Mouse (Mus musculus) myocyte (in vitro differentiated cells): ENCODE data around the gene Clec16a. TPM values are rescaled to one million over a fixed set of nuclear protein-coding genes. Genes with fewer than 3 reads are reported as not detected.

Source experiments
- H3K27me3 ChIP-seq: one replicate; pipeline ENCODE4 v1.6.1; 2011; ENCODE audit not compliant: control insufficient read depth, insufficient read depth, insufficient read length
- H3K36me3 ChIP-seq: one replicate; pipeline ENCODE4 v1.6.1; 2011; ENCODE audit not compliant: control insufficient read depth, insufficient read depth
- H3K4me2 ChIP-seq: one replicate; pipeline ENCODE4 v1.6.1; 2011; ENCODE audit warnings: low read depth, control low read depth
- H3K4me3 ChIP-seq: one replicate; pipeline ENCODE4 v1.5.1; 2011; ENCODE audit warnings: mild to moderate bottlenecking, control low read depth, moderate library complexity
- H3K79me2 ChIP-seq: one replicate; pipeline ENCODE4 v1.6.1; 2011; ENCODE audit not compliant: control insufficient read depth, insufficient read depth
- H3ac ChIP-seq: one replicate; pipeline ENCODE4 v1.6.1; 2011; ENCODE audit not compliant: control insufficient read depth, insufficient read length
- CEBPB ChIP-seq: IDR thresholded peaks from 2 replicates; pipeline ENCODE4 v1.6.1; 2011; ENCODE audit warnings: mild to moderate bottlenecking, moderate library complexity; ENCODE audit not compliant: poor library complexity, insufficient read depth, severe bottlenecking
- E2F4 ChIP-seq: IDR thresholded peaks from one replicate; pipeline ENCODE4 v1.6.1; 2011; ENCODE audit warnings: mild to moderate bottlenecking, control low read depth, moderate library complexity; ENCODE audit not compliant: insufficient read depth
- MAX ChIP-seq: IDR thresholded peaks from one replicate; pipeline ENCODE4 v1.6.1; 2011; ENCODE audit warnings: low read depth, mild to moderate bottlenecking, control low read depth
- MYOD1 ChIP-seq, 3 experiments: IDR thresholded peaks; one replicate each; pipeline ENCODE4 v1.6.1; 2011; ENCODE audit warnings: control low read depth in 2 of 3, low read depth in 2 of 3, mild to moderate bottlenecking in 2 of 3, moderate library complexity in 1 of 3; ENCODE audit not compliant: insufficient read length in 2 of 3, control insufficient read depth in 1 of 3
- MYOG ChIP-seq, 3 experiments: IDR thresholded peaks; one replicate each; pipeline ENCODE4 v1.6.1; 2011; ENCODE audit warnings: control low read depth in 2 of 3, low read depth in 2 of 3, mild to moderate bottlenecking in 2 of 3; ENCODE audit not compliant: insufficient read length in 2 of 3, control insufficient read depth in 1 of 3, insufficient read depth in 1 of 3
- POLR2A ChIP-seq: IDR thresholded peaks from one replicate; pipeline ENCODE4 v1.6.1; 2011; ENCODE audit warnings: low read depth, mild to moderate bottlenecking, control low read depth, moderate library complexity; ENCODE audit not compliant: insufficient read length
- POLR2AphosphoS2 ChIP-seq: IDR thresholded peaks from one replicate; pipeline ENCODE4 v1.6.1; 2011; ENCODE audit warnings: low read depth, control low read depth; ENCODE audit not compliant: insufficient read length
- REST ChIP-seq: IDR thresholded peaks from one replicate; pipeline ENCODE4 v1.6.1; 2011; ENCODE audit warnings: mild to moderate bottlenecking, control low read depth, moderate library complexity; ENCODE audit not compliant: insufficient read depth, insufficient read length
- SRF ChIP-seq: IDR thresholded peaks from one replicate; pipeline ENCODE4 v1.6.1; 2011; ENCODE audit warnings: low read depth; ENCODE audit not compliant: control insufficient read depth, insufficient read length
- TCF12 ChIP-seq: IDR thresholded peaks from one replicate; pipeline ENCODE4 v1.6.1; 2011; ENCODE audit warnings: mild to moderate bottlenecking, control low read depth; ENCODE audit not compliant: poor library complexity, insufficient read depth, severe bottlenecking
- TCF3 ChIP-seq: IDR thresholded peaks from one replicate; pipeline ENCODE4 v1.6.1; 2011; ENCODE audit warnings: low read depth, control low read depth; ENCODE audit not compliant: insufficient read length
- USF1 ChIP-seq: IDR thresholded peaks from one replicate; pipeline ENCODE4 v1.6.1; 2011; ENCODE audit warnings: low read depth, mild to moderate bottlenecking, control low read depth, moderate library complexity
- polyA plus RNA-seq: library from polyadenylated mRNA; unstranded; fragments of >200 nt; fragmentation: generic; extraction: Trizol; gene quantifications from one replicate; pipeline ENCODE4 v1.2.1, GENCODE M21; 2012; ENCODE audit warnings: missing spikeins

Clec16a gene
- polyA plus RNA-seq, 1 experiment: 15.5 TPM

- TF ChIP-seq MYOD1 (IDR thresholded peaks at IDR 0.05; ENCODE audit: control insufficient read depth in 1 of 3, insufficient read length in 2 of 3, low read depth in 2 of 3): no peak
- TF ChIP-seq USF1: no peak
- no peak for TF ChIP-seq MAX
- TF ChIP-seq POLR2A: no peak
- no peak for TF ChIP-seq CEBPB
- no peak for TF ChIP-seq MYOG (IDR thresholded peaks at IDR 0.05; ENCODE audit: control insufficient read depth in 1 of 3, insufficient read depth in 1 of 3, insufficient read length in 2 of 3, low read depth in 2 of 3)
- TF ChIP-seq POLR2AphosphoS2: no peak
- no peak for TF ChIP-seq REST
- no peak for TF ChIP-seq TCF12
- no peak for TF ChIP-seq E2F4
- no peak for TF ChIP-seq SRF
- no peak for TF ChIP-seq TCF3
Observed at GRCm38 (mm10) chr16:10749824-10750223, 204.7 kb downstream of the Clec16a start.

GRCm38 (mm10) chr16:10754521-10755296 lies 209.6 kb downstream of the Clec16a start:
- no peaks in the 10 kb centered on the region for H3K79me2 ChIP-seq
- H3K4me3 ChIP-seq: no peak overlapping the region
- H3ac ChIP-seq: no peak overlapping the region
- peak overlapping the region; percentile 10 for H3K4me2 ChIP-seq
- no peaks in the 10 kb centered on the region for H3K27me3 ChIP-seq
- no peak for TF ChIP-seq TCF12
- peak in 2 of 3 experiments; percentile 8 to 82 for TF ChIP-seq MYOD1 (IDR thresholded peaks at IDR 0.05; ENCODE audit: control insufficient read depth in 1 of 3, insufficient read length in 2 of 3, low read depth in 2 of 3)
- TF ChIP-seq TCF3: no peak
- no peak for TF ChIP-seq REST
- TF ChIP-seq USF1: peak; percentile 76
- TF ChIP-seq POLR2A: no peak
- TF ChIP-seq MYOG (IDR thresholded peaks at IDR 0.05; ENCODE audit: control insufficient read depth in 1 of 3, insufficient read depth in 1 of 3, insufficient read length in 2 of 3, low read depth in 2 of 3): peak in 2 of 3 experiments; percentile 9 to 67
- H3K36me3 ChIP-seq: no peaks in the 10 kb centered on the region

More at GRCm38 (mm10) chr16:10749824-10750223, 204.7 kb downstream of the Clec16a start:
- Histone ChIP-seq H3K79me2 (no peaks in the 10 kb centered on the region), H3ac (no peak overlapping the region), H3K36me3 (no peaks in the 10 kb centered on the region), H3K27me3 (no peaks in the 10 kb centered on the region), H3K4me2 (no peak overlapping the region), H3K4me3 (no peak overlapping the region)

- Histone ChIP-seq H3K36me3 (no peaks in the 10 kb centered on the region), H3K79me2 (no peaks in the 10 kb centered on the region), H3ac (no peak overlapping the region), H3K4me3 (no peak overlapping the region), H3K27me3 (no peaks in the 10 kb centered on the region), H3K4me2 (no peak overlapping the region)
- TF ChIP-seq CEBPB (no peak), MYOD1 (IDR thresholded peaks at IDR 0.05; ENCODE audit: control insufficient read depth in 1 of 3, insufficient read length in 2 of 3, low read depth in 2 of 3) (no peak), SRF (no peak), TCF12 (no peak), POLR2A (no peak), MYOG (IDR thresholded peaks at IDR 0.05; ENCODE audit: control insufficient read depth in 1 of 3, insufficient read depth in 1 of 3, insufficient read length in 2 of 3, low read depth in 2 of 3) (no peak), E2F4 (no peak), POLR2AphosphoS2 (no peak), USF1 (no peak), MAX (no peak), TCF3 (no peak), REST (no peak)
Observed at GRCm38 (mm10) chr16:10756168-10756567, 211.0 kb downstream of the Clec16a start.

- H3ac ChIP-seq: no peak overlapping the region
Observed at GRCm38 (mm10) chr16:10761182-10761581, 216.0 kb downstream of the Clec16a start.

More at GRCm38 (mm10) chr16:10761182-10761581, 216.0 kb downstream of the Clec16a start:
- Histone ChIP-seq H3K79me2 (no peaks in the 10 kb centered on the region), H3K36me3 (no peaks in the 10 kb centered on the region), H3K27me3 (no peaks in the 10 kb centered on the region), H3K4me2 (no peak overlapping the region), H3K4me3 (no peak overlapping the region)
- TF ChIP-seq REST (no peak), E2F4 (no peak), MYOD1 (IDR thresholded peaks at IDR 0.05; ENCODE audit: control insufficient read depth in 1 of 3, insufficient read length in 2 of 3, low read depth in 2 of 3) (no peak), TCF12 (no peak), POLR2A (no peak), TCF3 (no peak), USF1 (no peak), CEBPB (no peak), MYOG (IDR thresholded peaks at IDR 0.05; ENCODE audit: control insufficient read depth in 1 of 3, insufficient read depth in 1 of 3, insufficient read length in 2 of 3, low read depth in 2 of 3) (no peak), SRF (no peak), MAX (no peak), POLR2AphosphoS2 (no peak)
